Mouse (Mus musculus) mouse trophoblast stem cell (cell line): ENCODE data around the gene Asb14.

Experiments used
- in situ Hi-C, 2 experiments: fragments of 300-500 bp; cut with MseI, MboI; formaldehyde crosslinking; loops; 2 replicates in 1 of 2; 3 replicates in 1 of 2; pipeline ENCODE4 v1.15.1; 2025

Asb14 gene

GRCm38 (mm10) chr14:26960518-26960917 is 66.2 kb downstream of the Asb14 start:
- in situ Hi-C loops: no loop called here
